Mouse (Mus musculus) left cerebral cortex, adult 2 months (tissue): ENCODE data around the gene Olfr720. TPM values are rescaled to one million over a fixed set of nuclear protein-coding genes. Genes with fewer than 3 reads are reported as not detected.

Source experiments
- DNase-seq, 2 experiments: peaks; one replicate each; pipeline ENCODE4 v3.0.0; 2021 to 2022; ENCODE audit warnings: low spot score in 2 of 2, mixed read lengths in 1 of 2; ENCODE audit errors: extremely low spot score in 1 of 2
- H3K27ac ChIP-seq: fragments of 200-600 bp; 2 replicates; pipeline ENCODE4 v1.8.1; 2022
- H3K4me3 ChIP-seq: fragments of 200-600 bp; 2 replicates; pipeline ENCODE4 v1.8.1; 2022
- CTCF ChIP-seq: fragments of 200-600 bp; IDR thresholded peaks from 2 replicates; pipeline ENCODE4 v1.8.1; 2022; ENCODE audit warnings: antibody characterized with exemption, mild to moderate bottlenecking, moderate library complexity
- intact Hi-C: fragments of 180-260 bp; cut with DNase I; formaldehyde crosslinking; loops from one replicate; pipeline ENCODE4 v1.15.1; 2025
- long read RNA-seq, 2 experiments: library from polyadenylated mRNA; stranded (forward); transcript quantifications; one replicate each; pipeline ENCODE4 v2.0.0; 2021; ENCODE audit warnings: borderline mapping rate in 2 of 2
- total RNA-seq, 2 experiments: library from RNA; stranded (reverse); gene quantifications; 2 replicates each; pipeline ENCODE4 v1.2.3; 2021

Gene Olfr720
- total RNA-seq: not detected
- long read RNA-seq, experiment 1: 0 reads
- long read RNA-seq, experiment 2: 0 reads

DNA sequence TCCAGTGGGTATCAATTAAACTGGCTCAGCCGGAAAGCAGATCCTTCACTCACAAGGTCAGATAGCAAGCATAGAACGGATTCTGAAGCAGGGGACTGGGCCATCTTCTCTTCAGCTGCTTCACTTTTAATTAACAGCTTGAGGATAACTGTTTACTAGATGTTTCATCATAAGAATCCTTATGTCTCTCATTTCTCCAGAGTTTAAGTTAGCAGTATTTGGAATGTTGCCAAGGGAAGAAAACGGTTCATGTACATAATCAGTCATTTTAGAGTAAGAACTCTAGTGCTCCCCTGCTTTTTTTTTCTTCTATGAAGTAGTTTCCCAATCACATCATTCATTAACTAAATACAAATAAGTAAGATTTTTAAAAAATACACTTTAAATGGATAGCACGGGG is at the start of gene Olfr720:
TSS of gene Olfr720 (minus strand) at position 101 of the 400 bp plus-strand sequence.
- no peak for TF ChIP-seq CTCF
- no peak within 1 kb of the TSS for H3K4me3 ChIP-seq
- intact Hi-C loops: no loop called here
- DNase-seq: no peak
- H3K27ac ChIP-seq: no peak within 1 kb of the TSS

Other genes starting within 250 kb of the Olfr720 start
- gene Atxn7, start 225.4 kb downstream of the Olfr720 start, total RNA-seq: 10 to 100 TPM; 25.8 to 32.9 TPM
- 100 to 1,000 TPM in 1 of 2 experiments, 10 to 100 TPM in 1; 90.3 to 106 TPM for gene Thoc7, start 225.0 kb downstream of the Olfr720 start, total RNA-seq
- 100 to 1,000 TPM; 103 to 113 TPM for gene Psmd6, start 65.9 kb downstream of the Olfr720 start, total RNA-seq
- not detected for gene Olfr31, start 136.0 kb upstream of the Olfr720 start, total RNA-seq
- gene Il3ra, start 159.4 kb upstream of the Olfr720 start, total RNA-seq: 1 to 10 TPM; 4.3 to 5.8 TPM
- not detected for gene Olfr721-ps1, start 214.5 kb upstream of the Olfr720 start, total RNA-seq